In genomic region chr11:86404590-86404989, GRCm38 (mm10) we compare ENCODE assay signal across 15 mouse cellular contexts.
"Had no signal": no experiment of that assay in that cellular context is flagged by ENCODE, and none has a peak within 500 bp of the region (broad histone marks: within the 10 kb centered on the region; RNA-seq: fewer than 3 reads in every experiment).

No protein-coding gene starts in this region.

- ATAC-seq: intestine, embryonic 16.5 days; liver, postnatal 0 days; midbrain, embryonic 16.5 days had no signal

- H3K4me3 ChIP-seq: limb, embryonic 15.5 days; liver, embryonic 13.5 days; lung, embryonic 15.5 days; midbrain, embryonic 12.5 days had no signal

- H3K27ac ChIP-seq: limb, embryonic 15.5 days; liver, embryonic 13.5 days; lung, embryonic 15.5 days; midbrain, embryonic 12.5 days; stomach, postnatal 0 days had no signal

- H3K4me1 ChIP-seq: limb, embryonic 15.5 days had no signal

- DNase-seq: kidney, adult 8-10 months; kidney, postnatal 25 days; layer of hippocampus, adult 9-11 months; layer of hippocampus, postnatal 36 days; liver, embryonic 13.5 days; liver, postnatal 0 days; right cerebral cortex, postnatal 14 days; thymus, adult 2 months; thymus, postnatal 25 days had no signal

- H3K27me3 ChIP-seq: limb, embryonic 15.5 days; liver, embryonic 13.5 days; lung, embryonic 15.5 days; midbrain, embryonic 12.5 days had no signal

- H3K9ac ChIP-seq: limb, embryonic 15.5 days; liver, embryonic 13.5 days; liver, postnatal 0 days; lung, embryonic 15.5 days; midbrain, embryonic 12.5 days had no signal

- H3K36me3 ChIP-seq: limb, embryonic 15.5 days; liver, embryonic 13.5 days; lung, embryonic 15.5 days; midbrain, embryonic 12.5 days had no signal

- H3K4me2 ChIP-seq: limb, embryonic 15.5 days; liver, embryonic 13.5 days; lung, embryonic 15.5 days; midbrain, embryonic 12.5 days had no signal

- H3K9me3 ChIP-seq: limb, embryonic 15.5 days; liver, embryonic 13.5 days; lung, embryonic 15.5 days; midbrain, embryonic 12.5 days had no signal
